Mouse (Mus musculus): ENCODE results near the gene Flt3l. TPM values are rescaled to one million over a fixed set of nuclear protein-coding genes. Genes with fewer than 3 reads are reported as not detected.
A peak's percentile ranks its signal among the peaks of the same experiment; 100 is the strongest.

The Flt3l gene
- polyA plus RNA-seq, 1 experiment from 2014 or later, result 2.2 TPM

DNA sequence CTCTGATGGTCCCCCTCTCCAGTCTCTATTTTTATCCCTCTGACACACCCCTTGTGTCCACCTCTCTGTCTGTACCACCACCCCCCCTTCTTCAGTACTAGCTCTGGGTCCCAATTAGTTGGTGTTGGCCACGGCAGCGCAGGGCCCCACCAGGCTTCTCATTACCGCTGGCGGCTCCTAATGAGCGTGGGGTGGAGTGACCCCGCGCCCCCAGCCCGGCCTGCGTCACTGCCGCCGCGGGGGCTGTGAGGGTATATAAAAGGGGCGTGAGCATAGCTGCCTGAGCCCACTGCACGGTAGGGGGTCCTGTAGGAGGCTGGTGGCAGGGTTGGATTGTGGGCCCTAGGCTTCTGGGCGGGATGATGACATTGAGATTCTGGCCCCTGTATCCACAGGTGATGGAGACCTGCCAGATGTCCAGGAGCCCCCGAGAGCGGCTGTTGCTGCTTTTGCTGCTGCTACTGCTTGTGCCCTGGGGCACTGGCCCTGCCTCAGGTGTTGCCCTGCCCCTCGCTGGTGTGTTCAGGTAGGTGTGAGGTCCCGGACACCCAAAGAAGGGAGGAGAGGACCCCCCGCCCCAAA lies 44.8 kb upstream of the Flt3l start, which contains the start of gene Pth2:
Pth2 (plus strand) TSS at position 100 of the 582 bp plus-strand sequence.
- no peak within 1 kb of the TSS for H3K4me2 ChIP-seq (replicated peaks; ENCODE audit: low read depth)
- H3K27ac ChIP-seq (replicated peaks), result no peak within 1 kb of the TSS
- TF ChIP-seq CTCF (IDR thresholded peaks at IDR 0.05; ENCODE audit: low read depth) (no peak), EP300 (optimal IDR thresholded peaks at IDR 0.05) (no peak)
- 27% methylated on average over 19 of the region's 20 CpGs for WGBS
- H3K36me3 ChIP-seq (ENCODE audit: control insufficient read depth, insufficient read depth, low read length), result no peaks in the 10 kb centered on the region
- H3K27me3 ChIP-seq (ENCODE audit: control insufficient read depth, insufficient read depth, low read length), result peaks cover 29% of the 10 kb centered on the region; the same call in 1 of the 2 replicates
- no peak within 1 kb of the TSS for H3K9ac ChIP-seq (ENCODE audit: low read length)
- no peaks in the 10 kb centered on the region for H3K9me3 ChIP-seq (ENCODE audit: control insufficient read depth, low read length)
- no peak for ATAC-seq (ENCODE audit: low FRiP score, low TSS enrichment)
- no peak for DNase-seq (ENCODE audit: low spot score)
- peak within 1 kb of the TSS; percentile 15; the same call in 1 of the 2 replicates for H3K4me3 ChIP-seq (ENCODE audit: low read depth, low read length)
- H3K4me1 ChIP-seq (replicated peaks; ENCODE audit: control insufficient read depth, insufficient read depth), result peaks cover 6% of the 10 kb centered on the region

DNA sequence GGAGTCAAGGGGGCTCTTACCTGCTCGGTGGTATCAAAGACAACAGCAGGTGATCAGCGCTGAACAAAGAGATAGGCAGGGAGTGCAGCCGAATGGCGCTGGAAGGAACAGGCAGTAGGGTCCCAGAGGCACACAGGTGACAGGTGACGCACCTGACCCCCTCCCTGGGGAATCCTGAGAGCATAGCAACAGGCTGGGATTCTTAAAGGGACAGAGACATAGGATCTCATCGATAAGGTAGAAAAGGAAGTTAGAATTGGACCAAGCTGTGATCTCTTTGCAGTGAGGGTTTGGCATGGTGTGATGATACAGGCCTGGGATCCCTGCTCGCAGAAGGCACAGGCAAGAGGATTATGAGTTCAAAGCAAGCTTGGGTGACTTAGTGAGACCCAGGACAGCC lies 43.2 kb upstream of the Flt3l start, which contains the start of gene Gfy:
Gfy (minus strand) TSS at position 101 of the 400 bp plus-strand sequence.
- ATAC-seq (ENCODE audit: low FRiP score, low TSS enrichment), result no peak
- no peak within 1 kb of the TSS for H3K4me3 ChIP-seq (ENCODE audit: low read depth, low read length)
- TF ChIP-seq EP300 (optimal IDR thresholded peaks at IDR 0.05) (no peak), CTCF (IDR thresholded peaks at IDR 0.05; ENCODE audit: low read depth) (no peak)
- DNase-seq (ENCODE audit: low spot score), result no peak
- H3K27ac ChIP-seq (replicated peaks), result no peak within 1 kb of the TSS
- H3K9ac ChIP-seq (ENCODE audit: low read length), result no peak within 1 kb of the TSS
- H3K9me3 ChIP-seq (ENCODE audit: control insufficient read depth, low read length), result no peaks in the 10 kb centered on the region
- H3K4me1 ChIP-seq (replicated peaks; ENCODE audit: control insufficient read depth, insufficient read depth), result peaks cover 9% of the 10 kb centered on the region
- 22% methylated on average over 7 of the region's 7 CpGs for WGBS
- no peak within 1 kb of the TSS for H3K4me2 ChIP-seq (replicated peaks; ENCODE audit: low read depth)
- H3K36me3 ChIP-seq (ENCODE audit: control insufficient read depth, insufficient read depth, low read length), result no peaks in the 10 kb centered on the region
- H3K27me3 ChIP-seq (ENCODE audit: control insufficient read depth, insufficient read depth, low read length), result peaks cover 32% of the 10 kb centered on the region; the same call in 1 of the 2 replicates

GRCm38 (mm10) chr7:45178550-45178949 lies 42.3 kb upstream of the Flt3l start:
- H3K27ac ChIP-seq (replicated peaks), result no peak overlapping the region
- H3K36me3 ChIP-seq (ENCODE audit: control insufficient read depth, insufficient read depth, low read length), result no peaks in the 10 kb centered on the region
- no peaks in the 10 kb centered on the region for H3K9me3 ChIP-seq (ENCODE audit: control insufficient read depth, low read length)
- H3K9ac ChIP-seq (ENCODE audit: low read length), result no peak overlapping the region
- H3K27me3 ChIP-seq (ENCODE audit: control insufficient read depth, insufficient read depth, low read length), result peaks cover 32% of the 10 kb centered on the region; the same call in 1 of the 2 replicates
- TF ChIP-seq CTCF (IDR thresholded peaks at IDR 0.05; ENCODE audit: low read depth), result no peak
- TF ChIP-seq EP300 (optimal IDR thresholded peaks at IDR 0.05), result no peak
- WGBS, result 25% methylated on average over 7 of the region's 7 CpGs
- ATAC-seq (ENCODE audit: low FRiP score, low TSS enrichment), result no peak
- DNase-seq (ENCODE audit: low spot score), result no peak
- H3K4me1 ChIP-seq (replicated peaks; ENCODE audit: control insufficient read depth, insufficient read depth), result peaks cover 9% of the 10 kb centered on the region
- no peak overlapping the region for H3K4me2 ChIP-seq (replicated peaks; ENCODE audit: low read depth)
- H3K4me3 ChIP-seq (ENCODE audit: low read depth, low read length), result no peak overlapping the region

- Histone ChIP-seq H3K4me3 (ENCODE audit: low read depth, low read length) (peak overlapping the region; percentile 6; the same call in 1 of the 2 replicates), H3K9me3 (ENCODE audit: control insufficient read depth, low read length) (no peaks in the 10 kb centered on the region), H3K4me1 (replicated peaks; ENCODE audit: control insufficient read depth, insufficient read depth) (0 out of 2 replicates have a peak, but pooled peaks cover 6% of the 10 kb centered on the region), H3K9ac (ENCODE audit: low read length) (no peak overlapping the region), H3K27me3 (ENCODE audit: control insufficient read depth, insufficient read depth, low read length) (peaks cover 27% of the 10 kb centered on the region; the same call in 1 of the 2 replicates), H3K27ac (replicated peaks) (no peak overlapping the region), H3K4me2 (replicated peaks; ENCODE audit: low read depth) (0 out of 2 replicates have a peak overlapping the region, but pooled peaks have one; percentile 14), H3K36me3 (ENCODE audit: control insufficient read depth, insufficient read depth, low read length) (no peaks in the 10 kb centered on the region)
- no peak for DNase-seq (ENCODE audit: low spot score)
- 4% methylated on average over 30 of the region's 31 CpGs for WGBS
- no peak for ATAC-seq (ENCODE audit: low FRiP score, low TSS enrichment)
- TF ChIP-seq CTCF (IDR thresholded peaks at IDR 0.05; ENCODE audit: low read depth) (no peak), EP300 (optimal IDR thresholded peaks at IDR 0.05) (no peak)
Observed at GRCm38 (mm10) chr7:45176356-45176755, 40.1 kb upstream of the Flt3l start.

DNA sequence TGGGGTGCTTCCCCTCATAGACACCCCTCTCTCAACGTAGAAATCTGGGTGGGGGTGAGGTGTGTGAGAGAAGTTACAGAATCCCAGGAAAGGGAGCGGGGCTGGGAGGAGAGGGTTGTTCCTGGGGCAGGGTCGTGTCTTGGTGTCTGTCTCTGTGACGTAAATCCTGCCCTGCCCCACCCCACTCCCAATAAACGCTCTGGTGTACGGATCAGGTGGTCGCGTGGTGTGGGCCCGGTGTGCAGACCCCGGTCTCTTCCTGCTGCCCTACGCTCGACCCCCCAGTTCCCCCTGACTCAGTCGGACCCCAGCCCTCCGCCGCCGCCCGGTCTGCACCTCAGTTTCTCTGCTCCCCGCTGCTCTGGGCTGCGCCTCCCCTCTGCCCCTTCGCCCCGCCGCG lies 39.7 kb upstream of the Flt3l start:
- peak overlapping the region; percentile 6; the same call in 1 of the 2 replicates for H3K4me3 ChIP-seq (ENCODE audit: low read depth, low read length)
- TF ChIP-seq EP300 (optimal IDR thresholded peaks at IDR 0.05) (no peak), CTCF (IDR thresholded peaks at IDR 0.05; ENCODE audit: low read depth) (no peak)
- H3K36me3 ChIP-seq (ENCODE audit: control insufficient read depth, insufficient read depth, low read length), result no peaks in the 10 kb centered on the region
- H3K27ac ChIP-seq (replicated peaks), result no peak overlapping the region
- no peak for ATAC-seq (ENCODE audit: low FRiP score, low TSS enrichment)
- H3K4me2 ChIP-seq (replicated peaks; ENCODE audit: low read depth), result no peak overlapping the region
- no peak overlapping the region for H3K9ac ChIP-seq (ENCODE audit: low read length)
- no peak for DNase-seq (ENCODE audit: low spot score)
- no peaks in the 10 kb centered on the region for H3K9me3 ChIP-seq (ENCODE audit: control insufficient read depth, low read length)
- H3K27me3 ChIP-seq (ENCODE audit: control insufficient read depth, insufficient read depth, low read length), result peaks cover 23% of the 10 kb centered on the region; the same call in 1 of the 2 replicates
- WGBS, result 2% methylated on average over 23 of the region's 23 CpGs
- 0 out of 2 replicates have a peak, but pooled peaks cover 6% of the 10 kb centered on the region for H3K4me1 ChIP-seq (replicated peaks; ENCODE audit: control insufficient read depth, insufficient read depth)

DNA sequence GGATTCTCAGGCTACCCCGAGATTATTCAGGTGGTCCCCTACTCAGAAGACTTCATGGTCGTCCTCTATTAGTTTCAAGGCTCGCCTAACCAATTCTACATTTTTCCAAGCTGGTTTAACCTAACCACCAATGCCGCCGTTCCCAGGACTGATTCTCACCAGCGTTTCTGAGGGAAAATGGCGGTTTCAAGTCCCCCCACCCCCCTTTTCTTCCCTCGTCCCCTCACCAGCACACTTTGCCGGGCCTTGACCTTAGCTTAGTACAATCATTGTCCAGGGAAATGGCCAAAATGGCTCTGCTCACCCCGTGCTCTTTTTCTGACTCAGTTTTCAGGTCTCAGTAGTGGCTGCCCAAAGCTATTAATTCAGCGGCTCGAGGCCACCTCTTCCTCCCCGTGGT lies 39.2 kb upstream of the Flt3l start:
- Histone ChIP-seq H3K4me3 (ENCODE audit: low read depth, low read length) (no peak overlapping the region), H3K9me3 (ENCODE audit: control insufficient read depth, low read length) (no peaks in the 10 kb centered on the region), H3K9ac (ENCODE audit: low read length) (no peak overlapping the region), H3K36me3 (ENCODE audit: control insufficient read depth, insufficient read depth, low read length) (no peaks in the 10 kb centered on the region), H3K27me3 (ENCODE audit: control insufficient read depth, insufficient read depth, low read length) (peaks cover 20% of the 10 kb centered on the region; the same call in 1 of the 2 replicates), H3K4me2 (replicated peaks; ENCODE audit: low read depth) (no peak overlapping the region), H3K27ac (replicated peaks) (no peak overlapping the region), H3K4me1 (replicated peaks; ENCODE audit: control insufficient read depth, insufficient read depth) (0 out of 2 replicates have a peak, but pooled peaks cover 6% of the 10 kb centered on the region)
- 3% methylated on average over 13 of the region's 13 CpGs for WGBS
- no peak for DNase-seq (ENCODE audit: low spot score)
- TF ChIP-seq EP300 (optimal IDR thresholded peaks at IDR 0.05), result no peak
- no peak for TF ChIP-seq CTCF (IDR thresholded peaks at IDR 0.05; ENCODE audit: low read depth)
- ATAC-seq (ENCODE audit: low FRiP score, low TSS enrichment), result no peak

Data from stomach, postnatal 0 days (tissue).